Comparison of ENCODE assay signal across 8 mouse cellular contexts in the genomic region with DNA sequence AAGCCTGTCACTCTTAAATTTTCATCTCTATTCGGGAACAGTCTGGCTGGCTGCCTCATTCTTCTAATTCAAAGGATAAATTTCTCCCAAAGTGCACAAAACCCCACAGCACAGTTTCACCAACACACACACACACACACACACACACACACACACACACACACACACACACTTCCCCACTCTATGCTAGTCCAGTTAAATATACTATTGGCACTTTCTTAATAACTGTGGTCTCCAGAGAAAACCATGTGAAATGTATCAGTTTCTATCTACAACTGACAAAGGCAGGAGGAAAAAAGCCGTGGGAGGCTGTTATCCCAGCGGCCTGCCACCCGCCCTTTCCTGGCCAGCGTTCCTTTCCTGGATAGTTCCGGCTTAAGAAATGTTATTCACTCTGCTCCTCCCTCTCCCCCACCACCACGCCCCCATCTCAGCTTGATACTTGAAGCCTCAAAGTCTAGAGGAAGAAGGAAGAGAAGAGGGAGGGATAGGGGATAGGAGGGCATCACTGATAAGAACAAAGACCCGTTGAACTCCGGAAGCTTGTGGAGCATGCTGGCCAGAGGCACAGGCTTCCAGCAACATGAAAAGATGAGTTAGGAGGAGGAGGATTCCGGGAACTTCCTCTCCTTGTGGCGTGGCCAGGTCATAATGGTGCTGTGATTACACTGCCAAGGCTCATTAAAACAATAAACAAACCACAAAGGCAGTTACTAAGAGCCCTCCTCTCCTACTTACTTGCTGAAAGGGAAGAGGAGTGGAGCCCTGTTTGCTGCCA.
A peak's percentile ranks its signal among the peaks of the same experiment; 100 is the strongest.
DNase-seq lines count a peak whose midpoint lies in the region; ATAC-seq lines count a peak whose summit lies in the region.

No protein-coding gene starts in this region.

- DNase-seq in adrenal gland, postnatal 14 days: peak; percentile 80
- peak; percentile 43 to 60 for DNase-seq in heart, postnatal 36 days
- peak; percentile 83 to 90 for DNase-seq in kidney, postnatal 4 days
- no peak for DNase-seq in frontal cortex, postnatal 25 days (ENCODE audit: low spot score in 2 of 2)
- no peak for DNase-seq in layer of hippocampus, adult 9-11 months

- no peaks in the 10 kb centered on the region for H3K27me3 ChIP-seq in forebrain, embryonic 13.5 days
- no peaks in the 10 kb centered on the region for H3K27me3 ChIP-seq in stomach, embryonic 15.5 days (replicated peaks)

- H3K27ac ChIP-seq in forebrain, embryonic 13.5 days: no peak overlapping the region
- H3K27ac ChIP-seq in stomach, embryonic 15.5 days: peak overlapping the region; percentile 16; the same call in 1 of the 2 replicates

- H3K36me3 ChIP-seq in forebrain, embryonic 13.5 days (ENCODE audit: poor library complexity, severe bottlenecking): no peaks in the 10 kb centered on the region
- H3K36me3 ChIP-seq in stomach, embryonic 15.5 days: no peaks in the 10 kb centered on the region

- H3K9ac ChIP-seq in forebrain, embryonic 13.5 days: peak overlapping the region; percentile 34; the same call in 1 of the 2 replicates
- no peak overlapping the region for H3K9ac ChIP-seq in stomach, embryonic 15.5 days

- WGBS in forebrain, embryonic 13.5 days: 2% methylated on average over 11 of the region's 11 CpGs
- WGBS in stomach, embryonic 15.5 days: 4% methylated on average over 11 of the region's 11 CpGs

- peak; percentile 80 for ATAC-seq in forebrain, embryonic 13.5 days
- ATAC-seq in megakaryocyte, adult 5-6 weeks (ENCODE audit: poor library complexity, severe bottlenecking): peak; percentile 43; the same call in 1 of the 2 replicates
- ATAC-seq in stomach, embryonic 15.5 days (ENCODE audit: insufficient read depth, low FRiP score, low read depth): peak; percentile 58

- H3K9me3 ChIP-seq in forebrain, embryonic 13.5 days (replicated peaks): no peaks in the 10 kb centered on the region
- H3K9me3 ChIP-seq in stomach, embryonic 15.5 days: no peaks in the 10 kb centered on the region

- 0 out of 2 replicates have a peak overlapping the region, but pooled peaks have one; percentile 4 for H3K4me3 ChIP-seq in forebrain, embryonic 13.5 days
- H3K4me3 ChIP-seq in stomach, embryonic 15.5 days (replicated peaks): peak overlapping the region; percentile 13; the same call in 1 of the 2 replicates

- peak overlapping the region; percentile 51 for H3K4me2 ChIP-seq in forebrain, embryonic 13.5 days
- H3K4me2 ChIP-seq in stomach, embryonic 15.5 days: peak overlapping the region; percentile 48

- intact Hi-C loops in heart, postnatal 36 days (cut with DNase I): loop anchor here (2.0 to 10.0 kb wide), 6 partner anchors 24 to 586 kb away; no protein-coding TSS in a partner anchor

- H3K4me1 ChIP-seq in forebrain, embryonic 13.5 days: peaks cover 9% of the 10 kb centered on the region; the same call in 1 of the 2 replicates
- H3K4me1 ChIP-seq in stomach, embryonic 15.5 days: no peaks in the 10 kb centered on the region

Comparison
In these comparisons a context has a peak if more than half of its experiments do, and no peak if none do; other contexts are left out.
1. DNase-seq: peak in adrenal gland, postnatal 14 days (single experiment), heart, postnatal 36 days (2 of 2) and kidney, postnatal 4 days (2 of 2); none in frontal cortex, postnatal 25 days (0 of 2) and layer of hippocampus, adult 9-11 months (single experiment).
2. Peak in every context shown above with its lines, with median percentiles within 50 percentile points of each other: ATAC-seq.